Mouse (Mus musculus): ENCODE measurements around the gene Dnhd1.

Gene Dnhd1

GRCm38 (mm10) chr7:105650639-105651435, at the start of gene Dnhd1:
Dnhd1 (plus strand) TSS chr7:105650827.
- DNase-seq (ENCODE audit: low read depth, low spot score), result no peak

- DNase-seq (ENCODE audit: low read depth, low spot score), result peak; percentile 44
Observed at GRCm38 (mm10) chr7:105602860-105603623, 47.6 kb upstream of the Dnhd1 start.

- no peak for DNase-seq (ENCODE audit: low read depth, low spot score)
Observed at GRCm38 (mm10) chr7:105608467-105608866, 42.2 kb upstream of the Dnhd1 start.

- DNase-seq (ENCODE audit: low read depth, low spot score), result no peak
Observed at GRCm38 (mm10) chr7:105611767-105612166, 38.9 kb upstream of the Dnhd1 start.

GRCm38 (mm10) chr7:105614400-105614799, 36.2 kb upstream of the Dnhd1 start:
- no peak for DNase-seq (ENCODE audit: low read depth, low spot score)

- DNase-seq (ENCODE audit: low read depth, low spot score), result no peak
Observed at GRCm38 (mm10) chr7:105615720-105616119, 34.9 kb upstream of the Dnhd1 start.

DNA sequence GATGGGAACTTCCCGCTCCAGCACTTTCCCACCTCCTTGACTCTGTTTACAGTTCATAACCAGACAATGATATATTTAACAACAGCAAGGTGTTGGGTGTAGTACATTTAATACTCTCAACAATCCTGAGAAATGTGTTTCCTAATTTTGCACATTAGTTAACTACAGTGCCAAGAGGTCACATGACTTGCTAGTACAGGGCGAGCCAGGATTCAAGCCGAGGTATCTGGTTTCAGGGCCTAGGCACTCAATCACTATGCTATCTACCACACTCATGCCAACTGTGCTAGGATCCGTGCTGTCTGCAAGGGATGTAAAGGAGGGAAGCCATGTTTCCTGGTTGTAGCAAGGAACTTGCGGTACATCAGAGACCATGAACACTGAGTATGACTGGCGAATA, 34.1 kb upstream of the Dnhd1 start:
- no peak for DNase-seq (ENCODE audit: low read depth, low spot score)

- no peak for DNase-seq (ENCODE audit: low read depth, low spot score)
Observed at GRCm38 (mm10) chr7:105617810-105618209, 32.8 kb upstream of the Dnhd1 start.

GRCm38 (mm10) chr7:105619701-105620100, 30.9 kb upstream of the Dnhd1 start:
- no peak for DNase-seq (ENCODE audit: low read depth, low spot score)

DNA sequence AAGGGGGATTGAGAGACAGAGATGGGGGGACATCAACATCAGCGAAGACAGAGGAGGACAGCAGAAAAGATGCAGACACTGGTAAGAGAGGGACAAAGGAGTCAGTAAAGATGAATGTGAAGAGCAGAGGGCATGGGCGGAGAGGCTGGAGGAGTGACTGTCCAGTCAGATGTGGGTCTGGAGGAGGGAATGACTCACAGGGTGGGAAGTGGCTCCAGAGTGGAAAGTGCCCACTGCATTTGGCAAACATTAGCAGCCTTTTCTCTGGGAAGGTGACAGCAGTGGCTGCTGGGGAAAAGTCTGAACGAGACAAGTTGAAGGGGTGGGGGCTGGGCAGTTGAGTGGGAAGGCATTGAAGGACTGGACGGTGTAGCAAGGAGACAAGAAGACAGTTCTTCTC, 29.6 kb upstream of the Dnhd1 start:
- no peak for DNase-seq (ENCODE audit: low read depth, low spot score)

DNA sequence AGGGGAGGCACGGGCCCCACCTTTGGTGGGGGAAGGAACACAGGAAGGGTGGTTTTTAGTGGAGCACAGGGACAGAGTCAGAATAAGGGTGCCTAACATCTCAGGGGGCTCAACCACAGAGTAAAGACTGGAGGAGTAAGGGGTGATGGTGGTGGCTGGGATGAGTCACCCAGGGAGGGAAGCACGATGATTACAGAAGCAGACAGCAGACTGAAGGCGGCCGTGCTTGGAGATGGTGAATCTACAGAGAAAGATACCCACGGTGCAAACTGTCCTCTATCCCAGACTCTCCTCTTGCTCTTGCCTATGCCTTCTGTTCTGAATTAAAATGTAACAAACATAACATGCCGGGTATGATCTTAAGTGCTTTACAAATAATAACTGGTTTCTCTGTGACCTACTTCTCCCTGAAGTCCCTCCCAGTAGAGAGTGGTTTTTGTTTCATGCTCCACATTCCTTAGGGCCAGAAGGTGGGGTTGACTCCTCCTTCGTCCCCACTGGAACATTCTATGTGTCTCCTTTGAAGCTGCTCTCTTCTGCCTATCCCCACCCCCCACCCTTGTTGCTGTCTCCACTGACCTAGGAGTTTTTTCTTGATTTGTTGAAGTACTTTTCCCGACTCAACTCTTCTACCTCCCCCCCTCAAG, 28.9 kb upstream of the Dnhd1 start:
- DNase-seq (ENCODE audit: low read depth, low spot score), result no peak

DNA sequence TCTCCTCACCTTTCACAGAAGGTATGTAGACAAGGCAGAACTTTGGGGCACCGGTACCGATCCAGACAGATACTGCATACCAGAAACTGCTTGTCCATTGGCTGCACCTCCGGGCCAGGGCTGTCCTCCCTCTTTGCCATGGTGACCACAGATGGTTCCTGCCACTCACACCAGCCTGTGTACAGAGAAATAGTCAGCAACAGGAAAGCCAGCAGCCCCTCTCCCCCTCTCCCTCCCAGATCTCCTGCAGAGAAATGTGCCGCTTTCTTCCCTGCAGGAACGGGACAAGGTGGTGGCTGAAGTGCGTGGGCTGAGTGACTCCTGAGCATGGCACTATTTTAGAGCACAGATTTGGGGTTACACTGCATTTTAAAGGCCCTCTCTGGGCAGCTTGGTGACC, 25.2 kb upstream of the Dnhd1 start:
- DNase-seq (ENCODE audit: low read depth, low spot score), result no peak

- DNase-seq (ENCODE audit: low read depth, low spot score), result no peak
Observed at GRCm38 (mm10) chr7:105628633-105629032, 22.0 kb upstream of the Dnhd1 start.

- DNase-seq (ENCODE audit: low read depth, low spot score), result no peak
Observed at GRCm38 (mm10) chr7:105632551-105632972, 18.1 kb upstream of the Dnhd1 start.

GRCm38 (mm10) chr7:105633127-105633800, 17.4 kb upstream of the Dnhd1 start, which contains the start of gene Trim3:
Trim3 (minus strand) TSS chr7:105633571.
- DNase-seq (ENCODE audit: low read depth, low spot score), result peak; percentile 77

DNA sequence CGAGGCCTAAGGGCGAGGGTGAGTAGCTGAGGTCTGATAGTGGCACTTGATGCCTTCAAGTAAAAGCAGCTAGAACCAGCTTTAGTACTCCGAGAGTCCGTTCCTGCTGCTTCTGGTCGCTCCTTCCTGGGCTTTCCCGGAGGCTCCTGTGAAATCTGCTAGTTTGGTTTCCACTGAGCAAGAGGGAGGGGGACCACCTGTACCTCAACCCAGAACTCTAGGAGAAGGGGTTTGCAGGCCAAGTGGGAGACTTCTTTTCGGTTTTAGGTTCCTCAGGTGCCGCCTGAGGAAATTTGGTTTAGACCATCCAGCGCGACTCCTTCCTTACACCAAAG, 16.9 kb upstream of the Dnhd1 start:
- no peak for DNase-seq (ENCODE audit: low read depth, low spot score)

- DNase-seq (ENCODE audit: low read depth, low spot score), result no peak
Observed at GRCm38 (mm10) chr7:105634272-105634920, 16.2 kb upstream of the Dnhd1 start.

DNA sequence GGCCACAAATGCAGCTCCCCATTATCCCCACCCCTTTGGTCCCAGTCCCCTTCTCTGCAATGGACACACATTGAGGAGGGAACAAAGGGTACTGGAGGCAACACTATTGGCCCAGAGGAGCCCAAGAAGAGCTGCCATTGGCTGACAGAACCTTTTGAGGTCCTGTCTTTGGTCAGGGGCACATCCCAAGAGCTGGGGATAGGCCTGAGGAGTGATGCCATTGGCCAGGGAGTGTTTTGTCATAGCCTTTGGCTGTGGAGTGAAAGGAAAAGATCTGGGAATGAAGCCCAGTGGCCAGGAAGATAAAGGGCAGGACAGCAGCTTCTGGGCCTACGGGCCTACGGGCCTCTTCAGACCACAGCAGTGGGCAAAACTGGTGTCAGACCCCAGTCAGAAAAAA, 14.9 kb upstream of the Dnhd1 start:
- no peak for DNase-seq (ENCODE audit: low read depth, low spot score)

DNA sequence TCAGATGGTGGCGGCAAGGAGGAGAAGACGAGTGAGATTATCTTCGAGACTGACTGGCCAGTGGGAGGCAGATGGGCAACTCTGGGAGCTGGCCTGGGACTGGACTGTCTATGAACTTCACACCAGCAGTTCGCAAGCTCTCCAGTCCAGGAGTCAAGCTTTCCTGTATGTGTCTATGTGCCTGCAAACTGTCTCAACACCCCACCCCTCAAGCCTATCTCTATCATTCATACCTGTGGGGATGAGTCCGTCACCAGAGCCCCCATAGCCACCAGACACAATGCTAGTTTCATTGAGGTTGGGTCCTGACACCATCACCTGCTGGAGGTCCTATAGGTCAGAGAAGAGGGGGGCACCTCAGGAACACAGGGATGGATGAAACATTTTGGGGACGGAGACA, 11.9 kb upstream of the Dnhd1 start:
- no peak for DNase-seq (ENCODE audit: low read depth, low spot score)

GRCm38 (mm10) chr7:105639304-105639703, 11.3 kb upstream of the Dnhd1 start:
- DNase-seq (ENCODE audit: low read depth, low spot score), result no peak

- no peak for DNase-seq (ENCODE audit: low read depth, low spot score)
Observed at GRCm38 (mm10) chr7:105639756-105640155, 10.9 kb upstream of the Dnhd1 start, which contains the start of gene Timm10b. Timm10b (plus strand) TSS chr7:105640056.

Measured in retina, adult 2 months (tissue).